Mouse (Mus musculus) embryo, embryonic 10.5 days (tissue): ENCODE measurements around the gene Paqr4.
A peak's percentile ranks its signal among the peaks of the same experiment; 100 is the strongest.

Experiments
- DNase-seq: peaks from one replicate; pipeline ENCODE4 v3.0.0-alpha.2; 2015; ENCODE audit warnings: low spot score

The Paqr4 gene

DNA sequence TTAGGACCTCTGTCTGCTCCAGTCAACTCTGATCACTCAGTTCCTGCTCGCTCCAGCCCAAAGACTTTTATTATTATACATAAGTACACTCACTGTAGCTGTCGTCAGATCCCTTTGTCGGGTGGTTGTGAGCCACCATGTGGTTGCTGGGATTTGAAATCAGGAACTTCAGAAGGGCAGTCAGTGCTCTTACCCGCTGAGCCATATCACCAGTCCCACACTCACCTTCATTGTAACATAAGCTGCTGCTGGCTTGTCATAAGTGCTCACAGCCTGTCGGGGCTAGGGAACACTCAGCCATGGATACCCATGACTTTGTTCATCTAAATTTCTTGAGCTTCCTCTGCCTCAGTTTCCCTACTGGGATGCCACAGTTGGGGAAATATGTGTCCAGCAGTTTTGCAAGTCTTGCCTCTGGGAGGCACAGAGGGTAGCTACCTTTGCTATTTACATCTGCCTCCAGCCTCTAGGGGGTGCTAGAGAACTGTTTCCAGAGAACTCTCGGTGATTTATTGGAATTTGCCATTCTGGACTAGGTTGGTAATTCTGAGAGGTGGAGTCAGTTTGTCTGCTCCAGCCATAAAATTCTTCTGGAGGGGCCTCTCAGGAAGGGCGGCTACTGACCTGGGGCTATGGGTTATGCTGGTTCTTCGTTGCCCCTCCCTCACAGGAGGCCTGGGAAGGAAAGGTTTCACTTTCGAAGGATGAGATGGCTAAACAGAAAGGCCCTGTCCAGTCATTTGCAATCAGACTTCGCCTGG, 8.1 kb upstream of the Paqr4 start:
- peak; percentile 91 for DNase-seq

DNA sequence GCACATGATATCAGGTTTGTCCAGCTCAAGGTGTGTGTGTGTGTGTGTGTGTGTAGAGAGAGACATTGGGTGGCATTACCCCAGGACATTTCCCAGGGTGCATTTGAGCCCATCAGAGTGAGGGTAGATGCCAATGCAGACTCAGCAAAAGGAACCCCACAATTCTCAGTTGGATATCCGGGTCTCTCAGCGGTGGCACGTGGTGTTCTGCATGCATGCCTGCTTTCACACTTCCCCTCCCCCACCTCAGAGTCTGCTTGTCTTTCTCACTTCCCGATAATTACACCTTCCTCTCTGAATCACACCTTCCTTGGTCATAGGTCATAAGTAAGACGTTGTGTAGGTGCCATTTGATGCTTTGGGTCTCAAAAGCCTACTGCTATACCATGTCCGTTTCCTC, 7.4 kb upstream of the Paqr4 start:
- DNase-seq = no peak

DNA sequence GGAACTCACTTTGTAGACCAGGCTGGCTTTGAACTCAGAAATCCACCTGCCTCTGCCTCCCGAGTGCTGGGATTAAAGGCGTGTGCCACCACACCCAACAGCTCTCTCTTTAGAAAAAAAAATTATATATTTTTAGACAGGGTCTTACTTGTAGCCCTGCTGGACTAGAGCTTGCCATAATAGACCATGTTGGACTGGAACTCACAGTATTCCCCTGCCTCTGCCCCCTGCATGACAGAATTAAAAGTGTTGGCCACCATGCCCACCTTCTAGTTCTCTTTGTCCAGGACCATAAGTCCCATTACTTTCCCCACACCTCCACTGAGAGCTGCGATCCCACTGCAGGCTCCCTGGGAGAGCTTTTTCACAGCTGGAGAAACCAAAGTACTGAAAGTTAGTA, 6.8 kb upstream of the Paqr4 start:
- DNase-seq = no peak

DNA sequence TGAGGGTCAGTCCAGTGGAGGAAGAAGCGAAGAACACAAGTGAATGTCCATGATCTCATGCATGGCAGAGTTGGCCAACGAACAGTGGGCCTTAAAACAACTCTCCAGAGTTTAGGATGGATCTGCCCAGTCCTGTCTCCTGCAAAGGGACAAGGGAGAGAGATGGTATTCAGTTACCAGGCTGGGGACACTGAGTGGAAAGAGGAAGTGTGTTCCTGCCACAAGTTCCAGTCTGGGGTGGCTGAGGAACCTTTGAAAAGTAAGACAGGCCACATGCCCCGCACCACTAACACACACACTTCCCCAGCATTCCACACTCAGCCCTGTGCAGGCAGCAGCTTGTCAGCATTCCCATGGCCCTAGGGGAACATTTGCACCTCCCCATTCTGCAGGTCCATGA, 6.1 kb upstream of the Paqr4 start:
- DNase-seq = no peak

DNA sequence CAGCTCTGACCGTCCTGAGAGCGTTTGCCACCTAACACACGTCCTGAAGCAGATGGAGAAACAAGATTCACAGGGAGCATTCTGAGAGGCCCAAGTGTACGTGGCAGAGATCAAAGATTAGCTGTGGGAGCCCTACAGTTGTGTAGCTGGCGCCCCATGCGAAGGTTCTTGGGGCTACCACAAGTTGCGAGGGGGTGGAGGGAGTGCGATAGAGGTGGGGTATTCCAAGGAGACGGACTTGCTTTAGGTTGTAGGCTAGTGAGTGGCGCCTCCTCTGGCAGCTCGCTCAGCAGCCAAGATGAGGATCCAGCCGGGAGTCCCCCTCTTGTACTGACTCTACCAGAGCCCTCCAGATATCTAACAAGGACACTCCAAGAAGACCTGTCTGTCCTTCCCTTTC, 5.6 kb upstream of the Paqr4 start:
- DNase-seq = peak; percentile 34

DNA sequence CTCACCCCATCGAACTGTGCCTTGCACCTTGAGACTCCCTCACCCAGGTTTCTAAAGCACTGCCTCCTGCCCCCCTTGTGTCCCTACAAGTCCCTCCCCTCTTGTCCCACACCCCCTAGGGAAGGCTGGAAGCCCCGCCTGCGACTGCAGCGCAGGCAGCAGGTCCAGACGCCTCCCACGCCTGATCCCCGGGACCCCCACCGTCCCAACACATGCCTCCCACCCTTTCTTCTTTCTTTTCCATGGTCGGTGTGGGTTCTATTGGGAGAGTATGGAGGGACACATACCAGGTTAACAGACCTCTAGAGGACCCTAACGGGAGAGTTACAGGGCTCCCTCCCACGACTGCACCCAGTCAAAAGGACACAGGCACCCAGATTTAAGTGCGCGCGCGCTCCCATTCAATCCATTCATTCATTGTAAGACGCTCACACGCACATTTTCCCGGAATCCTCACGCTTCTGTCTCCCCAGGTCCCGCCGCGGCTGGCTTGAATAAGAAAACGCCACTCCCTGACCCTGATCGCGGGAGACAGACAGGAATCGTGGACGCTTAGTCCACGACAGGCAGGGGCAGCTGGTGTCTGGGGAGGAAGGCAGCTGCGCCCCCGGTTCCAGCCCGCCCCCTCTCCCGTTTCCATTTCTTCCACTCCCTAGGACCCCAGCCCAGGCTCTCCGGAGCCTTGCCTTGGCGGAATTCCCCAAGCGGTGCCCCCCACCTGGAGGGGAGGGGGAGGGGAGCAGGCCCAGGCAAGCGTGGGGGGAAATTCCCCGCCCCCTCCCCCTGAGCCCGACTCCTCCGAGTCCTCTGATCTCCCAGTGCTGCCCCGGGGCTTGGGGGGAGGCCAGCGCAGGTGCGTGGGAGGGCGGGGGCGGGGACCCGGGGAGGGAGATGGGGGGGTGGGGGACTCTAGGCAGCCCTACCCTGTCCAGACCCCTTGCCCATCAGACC, 4.9 kb upstream of the Paqr4 start, which contains the start of gene Kremen2:
Gene Kremen2, minus strand, starts transcription at position 533 of the 951 bp plus-strand sequence.
- peak; percentile 35 for DNase-seq

DNA sequence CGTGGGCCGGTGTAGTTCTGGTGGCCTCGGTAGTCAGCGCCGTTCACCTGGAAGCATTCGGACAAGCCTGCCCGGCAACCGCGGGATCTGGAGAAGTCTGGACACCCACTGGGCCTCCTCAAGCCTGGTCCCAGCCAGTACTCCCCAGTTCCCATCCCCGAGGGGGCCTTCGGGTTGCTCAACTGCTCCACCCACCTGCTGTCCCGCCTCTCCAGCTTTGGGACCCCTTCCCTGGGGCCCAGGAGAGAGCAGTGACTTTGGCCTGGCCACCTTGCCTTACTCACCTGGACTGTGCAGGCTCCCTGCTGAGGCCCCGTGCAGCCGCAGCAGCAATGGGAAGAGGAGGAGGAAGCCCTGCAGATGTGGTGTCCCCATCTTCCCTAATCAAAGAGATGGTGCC, 4.0 kb upstream of the Paqr4 start:
- no peak for DNase-seq

DNA sequence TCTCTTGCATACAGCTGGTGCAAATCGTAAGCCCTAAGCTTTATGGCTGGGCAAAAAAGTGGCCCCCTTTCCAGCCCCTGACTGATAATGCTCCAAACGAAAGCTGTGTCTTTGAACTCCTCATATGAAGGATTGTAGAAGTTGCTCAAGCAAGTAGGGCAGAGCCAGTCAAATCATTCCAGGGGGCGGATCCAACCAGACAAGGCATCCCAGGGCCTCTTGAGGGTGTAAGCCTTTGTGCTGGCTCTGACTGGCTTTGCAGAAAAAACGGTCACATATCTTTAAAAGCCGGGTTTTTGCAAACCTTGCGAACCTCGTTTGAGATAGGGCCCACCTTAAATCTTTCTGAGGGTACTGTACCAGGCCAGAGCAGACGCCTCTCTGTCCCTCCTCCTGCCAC, 3.4 kb upstream of the Paqr4 start:
- DNase-seq = peak; percentile 29

DNA sequence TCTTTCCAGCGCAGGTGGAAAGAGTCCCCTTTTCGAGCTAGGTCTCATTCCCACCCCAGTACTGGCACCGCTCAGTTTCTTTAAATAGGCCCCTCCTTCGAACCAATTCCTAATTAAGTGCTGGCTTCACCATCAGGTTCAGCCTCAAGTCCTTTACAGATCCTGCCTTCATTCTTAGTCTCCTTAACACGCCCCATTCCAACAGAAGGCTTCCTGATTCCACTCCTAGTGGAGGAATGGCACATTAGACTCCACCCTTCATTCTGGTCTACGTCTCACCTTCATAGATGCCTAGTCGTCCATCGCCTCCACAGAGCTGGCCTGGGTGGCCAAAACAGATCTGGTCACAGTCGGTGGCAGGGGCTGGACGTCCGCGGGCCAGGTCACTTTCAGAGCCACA, 2.3 kb upstream of the Paqr4 start:
- DNase-seq = no peak

DNA sequence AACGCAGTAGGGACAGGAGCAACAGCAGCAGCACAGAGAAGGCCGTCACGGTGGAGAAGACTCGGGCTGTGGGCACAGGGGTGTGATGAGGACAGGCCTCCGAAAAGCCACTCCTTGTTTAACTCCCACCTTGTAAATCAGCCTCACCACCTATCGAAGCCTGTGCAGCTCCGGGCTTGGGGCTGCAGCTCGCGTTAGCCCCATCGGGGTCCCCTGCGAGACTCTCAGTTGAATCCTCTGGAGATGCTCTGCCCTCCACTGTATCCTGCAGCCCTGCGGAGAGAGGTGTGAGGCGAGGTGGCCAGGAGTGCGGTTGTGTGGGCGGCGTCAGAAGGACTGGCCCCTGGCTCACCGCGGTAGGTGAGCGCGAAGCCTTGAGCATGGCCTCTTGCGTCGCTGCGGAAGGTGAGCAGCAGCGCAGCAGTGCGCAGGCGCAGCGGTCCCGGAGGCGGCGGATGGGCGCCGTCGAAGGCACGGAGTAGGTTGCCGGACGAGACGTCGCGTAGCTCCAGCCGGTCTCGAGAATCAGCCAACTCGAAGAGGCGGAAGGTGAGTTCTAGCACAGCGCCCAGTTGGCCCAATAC, 1.6 kb upstream of the Paqr4 start:
- no peak for DNase-seq

DNA sequence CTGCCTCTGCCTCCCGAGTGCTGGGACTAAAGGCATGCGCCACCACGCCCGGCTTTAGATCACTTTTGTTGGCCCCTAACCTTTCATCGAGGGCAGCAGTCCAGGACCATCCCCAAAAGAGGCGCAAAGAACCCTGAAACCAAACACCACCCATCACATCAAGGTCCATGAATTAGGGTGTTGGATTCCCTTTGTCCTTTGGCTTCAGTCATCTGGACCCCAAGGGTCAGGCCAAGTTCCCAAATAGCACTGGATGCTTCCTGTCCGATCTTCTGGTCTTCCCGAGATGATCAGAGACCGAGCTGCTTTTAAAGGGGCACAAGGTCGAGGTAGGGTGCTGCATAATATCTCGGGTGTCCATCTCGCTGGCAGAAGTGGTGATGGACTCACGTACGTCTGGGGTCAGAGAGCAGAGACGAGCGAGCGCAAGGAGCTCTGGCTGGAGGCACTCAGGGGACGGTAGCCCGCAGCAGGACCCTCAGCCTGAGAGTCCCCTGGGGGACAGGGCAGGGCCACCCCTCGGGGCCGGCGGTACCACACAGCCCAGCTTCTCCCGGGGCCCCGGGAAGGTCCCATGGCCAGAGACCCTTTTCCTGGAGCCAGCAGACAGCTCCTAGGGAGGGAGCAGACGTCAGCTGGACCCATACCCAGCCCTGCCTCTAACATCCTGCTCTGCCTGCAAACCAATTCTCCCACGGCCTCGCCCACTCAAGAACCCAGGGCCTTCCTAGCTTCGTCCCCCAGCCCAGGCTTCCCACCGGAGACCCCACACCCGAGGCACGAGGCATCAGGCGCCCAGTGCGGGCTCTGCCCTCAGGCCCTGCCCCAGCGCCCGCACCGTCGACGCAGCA, 917 bp upstream of the Paqr4 start:
- no peak for DNase-seq

DNA sequence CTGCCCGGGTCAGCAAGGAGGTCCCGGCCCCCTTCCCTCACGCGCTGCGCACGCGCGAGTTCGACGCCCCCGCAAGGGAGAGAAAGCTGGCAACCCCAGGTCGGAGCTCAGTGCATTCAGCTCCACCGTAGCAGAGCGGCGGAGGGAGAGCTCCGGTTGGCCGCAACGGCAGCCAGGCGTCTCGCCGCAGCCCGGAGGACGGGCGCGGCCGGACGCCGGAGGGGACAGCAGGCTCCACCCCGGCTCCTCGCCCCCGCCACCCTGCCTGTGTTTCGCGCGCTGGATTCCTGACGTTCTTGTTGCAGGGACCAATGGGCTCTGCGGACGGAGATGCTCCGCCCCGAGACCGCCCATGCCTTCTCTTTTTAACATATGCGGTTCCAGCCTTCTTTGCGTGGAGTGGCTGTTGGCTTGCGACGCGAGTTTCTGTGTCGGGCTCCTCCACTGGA, 507 bp downstream of the Paqr4 start:
- DNase-seq = peak; percentile 91

DNA sequence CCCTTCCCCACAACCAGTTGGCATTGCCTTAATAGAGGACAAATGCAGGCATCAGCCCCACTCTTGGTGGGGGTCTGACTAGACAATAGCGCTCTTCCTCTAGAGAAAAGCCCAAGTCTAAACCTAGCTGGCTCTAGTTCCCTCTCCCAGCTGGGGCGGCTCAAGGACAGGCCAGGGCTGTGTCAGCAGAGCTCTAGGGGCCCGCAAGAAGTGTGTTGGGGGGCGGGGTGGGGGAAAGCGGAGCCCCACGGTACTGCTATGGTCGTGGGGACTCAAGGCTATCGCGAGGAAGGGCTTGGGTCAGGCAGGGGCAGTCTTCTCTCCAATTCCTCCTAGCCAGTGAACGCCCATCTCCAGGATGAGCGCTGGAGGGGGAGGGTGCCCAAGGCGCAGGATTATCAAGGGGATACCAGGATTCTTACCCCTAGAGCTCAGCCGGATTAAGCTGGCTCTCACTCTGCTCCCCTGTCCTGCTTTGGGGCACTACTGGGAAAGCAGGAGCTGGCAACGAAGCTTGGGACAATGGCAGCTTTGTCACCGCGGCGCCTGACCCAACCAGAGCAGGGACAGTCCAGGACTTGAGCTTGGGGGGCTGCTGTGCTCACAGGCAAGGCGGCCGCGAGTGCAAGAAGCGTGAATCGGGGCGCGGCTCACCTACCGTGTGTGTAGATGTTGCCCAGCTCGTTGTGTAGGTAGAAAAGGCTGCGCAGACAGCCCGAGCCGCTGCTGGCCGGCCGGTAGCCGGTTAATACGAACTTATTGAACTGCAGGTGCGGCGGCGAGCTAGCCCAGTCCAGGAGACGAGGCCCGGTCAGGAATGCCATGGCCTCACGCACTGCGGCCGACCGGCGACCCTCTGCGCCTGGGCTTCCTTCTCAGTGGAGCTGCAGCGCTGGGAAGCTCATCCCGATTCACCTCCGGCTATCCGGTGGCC, 1.2 kb downstream of the Paqr4 start:
- DNase-seq = peak; percentile 59

DNA sequence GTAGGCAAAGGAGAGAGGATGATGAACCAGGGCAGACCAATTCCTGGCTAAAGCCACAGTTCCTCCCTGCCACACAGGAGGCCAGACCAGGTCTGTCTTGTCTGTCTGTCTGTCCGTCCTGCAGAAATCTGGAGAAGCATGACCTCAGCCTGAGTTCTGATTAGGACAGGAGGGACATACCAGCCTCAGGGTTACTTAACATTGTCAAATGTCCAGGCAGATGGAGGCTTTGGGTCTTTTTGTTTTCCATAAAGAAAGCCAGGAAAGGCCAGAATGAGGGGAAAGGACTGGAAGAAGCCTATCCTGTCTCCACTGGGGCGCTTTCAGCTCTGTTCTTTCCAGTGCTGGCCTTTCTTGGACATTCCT, 1.8 kb downstream of the Paqr4 start:
- no peak for DNase-seq

DNA sequence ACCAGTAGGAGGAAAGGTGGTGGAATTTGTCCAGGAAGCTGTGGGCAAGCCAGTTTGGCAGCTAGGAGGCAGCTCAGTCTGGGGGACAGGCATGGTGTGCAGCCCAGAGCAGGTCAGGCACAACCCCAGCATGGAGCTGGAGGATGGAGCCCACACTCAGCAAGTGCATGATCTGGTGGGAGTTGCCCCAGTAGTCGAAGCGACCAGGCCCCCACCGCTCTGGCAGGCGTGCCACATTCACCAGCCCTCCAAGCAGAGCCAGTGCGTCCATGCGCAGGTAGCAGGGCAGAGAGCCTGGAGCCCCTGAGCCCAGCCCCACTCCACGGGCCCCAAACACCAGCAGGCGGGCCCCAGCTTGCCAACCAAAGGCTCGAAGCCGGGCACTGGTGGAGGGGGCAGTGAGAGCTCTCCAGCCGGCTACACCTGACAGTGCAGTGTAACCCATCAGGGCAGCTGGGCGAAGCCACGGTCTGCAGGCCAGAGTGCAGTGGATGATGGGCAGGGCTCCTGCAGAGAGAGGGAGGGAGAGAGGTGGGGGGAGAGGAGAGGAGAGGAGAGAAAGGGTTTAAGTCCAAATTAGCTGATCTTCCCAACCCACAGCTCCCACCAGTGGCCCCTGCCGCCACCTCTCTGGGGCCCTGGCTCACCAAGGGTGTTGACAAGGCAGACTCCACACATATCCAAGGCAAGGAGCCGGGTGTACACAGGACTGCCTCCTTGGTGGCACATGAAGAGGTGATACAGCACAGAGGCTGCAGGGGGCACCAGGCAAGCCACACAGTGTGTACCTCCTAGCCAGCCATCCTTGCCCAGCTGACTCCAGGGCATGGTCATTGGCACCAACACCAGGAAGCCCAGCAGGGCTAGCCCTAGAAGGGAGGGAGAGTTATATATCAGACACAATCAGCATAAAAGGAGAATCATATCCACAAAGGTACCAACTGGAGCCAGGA, 2.9 kb downstream of the Paqr4 start:
- no peak for DNase-seq

DNA sequence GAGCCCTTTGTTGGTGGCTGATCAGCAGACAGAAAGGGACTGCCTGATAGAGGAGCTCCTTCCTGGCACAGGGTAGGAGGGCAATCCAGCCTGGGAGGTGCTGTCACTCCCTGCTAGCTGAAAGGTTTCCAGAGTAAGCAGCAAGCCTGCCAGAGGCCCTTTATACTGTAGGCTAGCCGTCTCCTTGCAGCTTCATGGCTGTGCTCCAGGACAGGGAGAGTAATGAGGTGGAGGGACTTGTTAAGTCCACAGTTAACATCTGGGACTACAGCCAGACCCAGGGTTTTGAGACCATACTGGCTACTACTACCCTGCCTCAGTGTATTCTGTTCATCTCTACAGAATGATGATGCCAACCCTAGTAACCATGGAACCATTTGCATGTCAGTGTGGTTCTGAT, 6.3 kb downstream of the Paqr4 start:
- DNase-seq = no peak

DNA sequence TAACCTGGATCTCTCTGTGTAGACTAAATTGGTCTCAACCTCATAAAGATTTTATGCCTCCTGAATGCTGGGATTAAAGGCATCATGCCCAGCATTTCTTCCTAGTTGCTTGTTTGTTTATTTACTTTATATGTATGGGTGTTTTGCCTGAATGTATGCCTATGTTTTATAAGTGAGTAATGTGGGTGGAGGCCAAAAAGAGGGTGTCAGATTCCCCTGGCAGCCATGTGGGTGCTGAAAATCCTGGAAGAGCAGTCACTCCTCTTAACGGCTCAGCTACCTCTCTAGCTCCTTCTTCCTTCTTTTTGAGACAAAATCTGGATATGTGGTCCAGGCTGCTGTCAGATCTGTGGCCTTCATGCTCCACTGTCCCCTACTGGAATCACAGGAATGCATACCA, 10.2 kb downstream of the Paqr4 start:
- no peak for DNase-seq

DNA sequence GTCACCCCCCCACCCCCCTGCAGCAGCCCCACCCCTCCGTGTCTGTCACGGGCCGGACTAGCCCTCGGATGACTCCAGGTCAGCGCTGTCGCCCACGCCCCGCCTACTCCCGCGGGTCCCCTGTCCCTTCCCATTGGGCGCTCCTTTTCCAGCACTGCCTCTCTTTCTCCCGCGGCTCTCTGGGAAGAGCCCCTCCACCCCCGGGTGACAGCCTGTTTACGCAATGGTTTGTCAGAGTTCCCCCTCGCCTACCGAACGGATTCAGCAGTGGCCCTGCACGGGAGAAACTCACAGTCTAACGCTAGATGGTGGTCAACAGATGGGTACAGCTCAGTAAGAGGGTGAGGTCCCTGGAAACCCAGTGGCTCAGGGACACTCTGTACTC, 13.9 kb downstream of the Paqr4 start:
- DNase-seq = peak; percentile 83

DNA sequence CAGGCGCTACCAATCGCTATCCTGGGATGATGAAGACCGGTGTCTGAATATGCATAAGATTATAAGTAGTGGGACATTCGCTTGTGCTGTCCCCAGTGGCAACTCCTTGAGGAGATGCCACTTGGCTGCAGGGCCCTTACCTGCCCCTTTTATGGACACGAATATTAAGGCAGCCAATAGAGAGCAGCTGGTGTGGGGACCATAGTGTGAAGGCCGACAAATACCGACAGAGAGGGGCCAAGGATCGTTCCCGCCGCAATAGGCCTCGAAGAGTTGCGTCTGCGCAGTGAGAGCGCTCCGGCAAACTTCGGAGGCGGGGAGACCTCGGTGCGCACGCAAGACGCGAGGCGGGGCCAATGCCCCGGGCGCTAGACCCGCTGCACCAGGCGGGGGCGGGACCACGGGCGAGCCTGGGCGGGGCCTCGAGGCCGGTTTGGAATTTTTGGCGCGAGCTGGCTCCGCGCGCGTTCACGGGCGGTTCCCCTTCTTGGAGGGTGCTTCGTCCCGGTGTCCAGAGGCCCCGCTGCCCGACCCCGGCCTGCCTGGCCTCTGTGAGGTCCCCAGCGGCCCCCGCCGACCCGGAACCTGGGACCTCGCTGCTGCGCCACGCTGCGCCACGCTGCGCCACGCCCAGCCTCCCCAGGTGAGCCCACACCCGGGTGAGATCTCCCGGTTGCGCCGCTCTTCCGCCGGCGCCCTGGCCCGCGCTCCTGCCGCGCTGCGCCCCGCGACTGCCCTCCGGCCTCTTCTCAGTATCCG, 14.5 kb downstream of the Paqr4 start, which contains the start of gene Pkmyt1:
Gene Pkmyt1, plus strand, starts transcription at position 338 of the 759 bp plus-strand sequence.
- peak; percentile 97 for DNase-seq
